Mouse (Mus musculus): ENCODE measurements around the gene Ctla2a. TPM values are rescaled to one million over a fixed set of nuclear protein-coding genes. Genes with fewer than 3 reads are reported as not detected.
"Not testable (repeated sequence)": the region's sequence is repeated elsewhere in the genome, so short reads cannot be mapped to it uniquely, and the experiment has no call there.

The Ctla2a gene
- 92.7 and 107 TPM in 2 replicates for polyA plus RNA-seq (2014; fragmentation: Nextera tagmentation; extraction: Ambion mirVana)

GRCm38 (mm10) chr13:60936500-60936901 lies at the start of gene Ctla2a, which contains the start of gene Gm49391:
Gene Ctla2a (minus strand): TSS chr13:60936625.
Gene Gm49391 (minus strand): TSS chr13:60936571.
- Histone ChIP-seq H3K4me1 (ENCODE audit: control insufficient read depth in 2 of 2, insufficient read depth in 2 of 2, low read length in 2 of 2) (no peaks in the 10 kb centered on the region), H3K27ac (replicated peaks in 1 of 2; ENCODE audit: control insufficient read depth in 1 of 2, insufficient read depth in 1 of 2, low read depth in 2 of 2, low read length in 2 of 2) (peak within 1 kb of the TSS; percentile 37 to 62; a peak in 2 of 4 replicates), H3K9ac (ENCODE audit: low read length) (no peak within 1 kb of the TSS), H3K27me3 (ENCODE audit: control insufficient read depth, insufficient read depth, low read length) (no peaks in the 10 kb centered on the region), H3K4me3 (ENCODE audit: control insufficient read depth in 1 of 2, insufficient read depth in 1 of 2, low read depth in 1 of 2, low read length in 2 of 2) (no peak within 1 kb of the TSS), H3K4me2 (ENCODE audit: low read length) (no peak within 1 kb of the TSS), H3K36me3 (ENCODE audit: control insufficient read depth, insufficient read depth, low read length) (no peaks in the 10 kb centered on the region), H3K9me3 (ENCODE audit: control insufficient read depth, low read length) (no peaks in the 10 kb centered on the region)
- ATAC-seq (ENCODE audit: insufficient number of reproducible peaks, insufficient read depth, low FRiP score, low read depth): peak; percentile 88
- 40% methylated on average over 5 of the region's 5 CpGs for WGBS

GRCm38 (mm10) chr13:60972319-60972718 lies 35.9 kb upstream of the Ctla2a start:
- H3K4me1 ChIP-seq (ENCODE audit: control insufficient read depth in 2 of 2, insufficient read depth in 2 of 2, low read length in 2 of 2); ATAC-seq (ENCODE audit: insufficient number of reproducible peaks, insufficient read depth, low FRiP score, low read depth); H3K9ac ChIP-seq (ENCODE audit: low read length); H3K27me3 ChIP-seq (ENCODE audit: control insufficient read depth, insufficient read depth, low read length); H3K36me3 ChIP-seq (ENCODE audit: control insufficient read depth, insufficient read depth, low read length); H3K4me3 ChIP-seq (ENCODE audit: control insufficient read depth in 1 of 2, insufficient read depth in 1 of 2, low read depth in 1 of 2, low read length in 2 of 2); H3K4me2 ChIP-seq (ENCODE audit: low read length); H3K27ac ChIP-seq (replicated peaks in 1 of 2; ENCODE audit: control insufficient read depth in 1 of 2, insufficient read depth in 1 of 2, low read depth in 2 of 2, low read length in 2 of 2); H3K9me3 ChIP-seq (ENCODE audit: control insufficient read depth, low read length): not testable (repeated sequence)
- 54% methylated on average over 4 of the region's 4 CpGs for WGBS

GRCm38 (mm10) chr13:60963985-60964384 lies 27.6 kb upstream of the Ctla2a start:
- not testable (repeated sequence) for ATAC-seq (ENCODE audit: insufficient number of reproducible peaks, insufficient read depth, low FRiP score, low read depth); H3K9ac ChIP-seq (ENCODE audit: low read length); H3K36me3 ChIP-seq (ENCODE audit: control insufficient read depth, insufficient read depth, low read length); H3K9me3 ChIP-seq (ENCODE audit: control insufficient read depth, low read length); H3K4me1 ChIP-seq (ENCODE audit: control insufficient read depth in 2 of 2, insufficient read depth in 2 of 2, low read length in 2 of 2); H3K4me3 ChIP-seq (ENCODE audit: control insufficient read depth in 1 of 2, insufficient read depth in 1 of 2, low read depth in 1 of 2, low read length in 2 of 2); H3K27ac ChIP-seq (replicated peaks in 1 of 2; ENCODE audit: control insufficient read depth in 1 of 2, insufficient read depth in 1 of 2, low read depth in 2 of 2, low read length in 2 of 2); H3K27me3 ChIP-seq (ENCODE audit: control insufficient read depth, insufficient read depth, low read length); H3K4me2 ChIP-seq (ENCODE audit: low read length)
- 37% methylated on average over 5 of the region's 5 CpGs for WGBS

GRCm38 (mm10) chr13:60961706-60962105 lies 25.3 kb upstream of the Ctla2a start:
- H3K9me3 ChIP-seq (ENCODE audit: control insufficient read depth, low read length): peaks cover 6% of the 10 kb centered on the region; the same call in 1 of the 2 replicates
- H3K4me2 ChIP-seq (ENCODE audit: low read length): no peak overlapping the region
- no peak for ATAC-seq (ENCODE audit: insufficient number of reproducible peaks, insufficient read depth, low FRiP score, low read depth)
- no peak overlapping the region for H3K27ac ChIP-seq (replicated peaks in 1 of 2; ENCODE audit: control insufficient read depth in 1 of 2, insufficient read depth in 1 of 2, low read depth in 2 of 2, low read length in 2 of 2)
- H3K27me3 ChIP-seq (ENCODE audit: control insufficient read depth, insufficient read depth, low read length): no peaks in the 10 kb centered on the region
- no peak overlapping the region for H3K9ac ChIP-seq (ENCODE audit: low read length)
- no peaks in the 10 kb centered on the region for H3K4me1 ChIP-seq (ENCODE audit: control insufficient read depth in 2 of 2, insufficient read depth in 2 of 2, low read length in 2 of 2)
- no peaks in the 10 kb centered on the region for H3K36me3 ChIP-seq (ENCODE audit: control insufficient read depth, insufficient read depth, low read length)
- no peak overlapping the region for H3K4me3 ChIP-seq (ENCODE audit: control insufficient read depth in 1 of 2, insufficient read depth in 1 of 2, low read depth in 1 of 2, low read length in 2 of 2)
- 52% methylated on average over 5 of the region's 5 CpGs for WGBS

GRCm38 (mm10) chr13:60941884-60942283 lies 5.5 kb upstream of the Ctla2a start, which contains the start of gene Tpbpa:
Gene Tpbpa (minus strand): TSS chr13:60941984.
- WGBS: 63% methylated on average over 3 of the region's 3 CpGs
- not testable (repeated sequence) for H3K9me3 ChIP-seq (ENCODE audit: control insufficient read depth, low read length); H3K27ac ChIP-seq (replicated peaks in 1 of 2; ENCODE audit: control insufficient read depth in 1 of 2, insufficient read depth in 1 of 2, low read depth in 2 of 2, low read length in 2 of 2); H3K9ac ChIP-seq (ENCODE audit: low read length); H3K4me1 ChIP-seq (ENCODE audit: control insufficient read depth in 2 of 2, insufficient read depth in 2 of 2, low read length in 2 of 2); H3K36me3 ChIP-seq (ENCODE audit: control insufficient read depth, insufficient read depth, low read length); H3K4me2 ChIP-seq (ENCODE audit: low read length); H3K27me3 ChIP-seq (ENCODE audit: control insufficient read depth, insufficient read depth, low read length); H3K4me3 ChIP-seq (ENCODE audit: control insufficient read depth in 1 of 2, insufficient read depth in 1 of 2, low read depth in 1 of 2, low read length in 2 of 2); ATAC-seq (ENCODE audit: insufficient number of reproducible peaks, insufficient read depth, low FRiP score, low read depth)

GRCm38 (mm10) chr13:60935490-60935889 lies 935 bp downstream of the Ctla2a start, which contains the start of gene Gm49393:
Gene Gm49393 (minus strand): TSS chr13:60935590.
- H3K9ac ChIP-seq (ENCODE audit: low read length); ATAC-seq (ENCODE audit: insufficient number of reproducible peaks, insufficient read depth, low FRiP score, low read depth); H3K4me1 ChIP-seq (ENCODE audit: control insufficient read depth in 2 of 2, insufficient read depth in 2 of 2, low read length in 2 of 2); H3K4me2 ChIP-seq (ENCODE audit: low read length); H3K36me3 ChIP-seq (ENCODE audit: control insufficient read depth, insufficient read depth, low read length); H3K27ac ChIP-seq (replicated peaks in 1 of 2; ENCODE audit: control insufficient read depth in 1 of 2, insufficient read depth in 1 of 2, low read depth in 2 of 2, low read length in 2 of 2); H3K4me3 ChIP-seq (ENCODE audit: control insufficient read depth in 1 of 2, insufficient read depth in 1 of 2, low read depth in 1 of 2, low read length in 2 of 2); H3K9me3 ChIP-seq (ENCODE audit: control insufficient read depth, low read length); H3K27me3 ChIP-seq (ENCODE audit: control insufficient read depth, insufficient read depth, low read length): not testable (repeated sequence)
- 50% methylated on average over 2 of the region's 2 CpGs for WGBS

GRCm38 (mm10) chr13:60904780-60905179 lies 31.6 kb downstream of the Ctla2a start, which contains the start of gene Tpbpb:
Gene Tpbpb (minus strand): TSS chr13:60904880.
- H3K4me2 ChIP-seq (ENCODE audit: low read length); H3K27me3 ChIP-seq (ENCODE audit: control insufficient read depth, insufficient read depth, low read length); H3K4me3 ChIP-seq (ENCODE audit: control insufficient read depth in 1 of 2, insufficient read depth in 1 of 2, low read depth in 1 of 2, low read length in 2 of 2); H3K4me1 ChIP-seq (ENCODE audit: control insufficient read depth in 2 of 2, insufficient read depth in 2 of 2, low read length in 2 of 2); H3K36me3 ChIP-seq (ENCODE audit: control insufficient read depth, insufficient read depth, low read length); ATAC-seq (ENCODE audit: insufficient number of reproducible peaks, insufficient read depth, low FRiP score, low read depth); H3K27ac ChIP-seq (replicated peaks in 1 of 2; ENCODE audit: control insufficient read depth in 1 of 2, insufficient read depth in 1 of 2, low read depth in 2 of 2, low read length in 2 of 2); H3K9ac ChIP-seq (ENCODE audit: low read length); H3K9me3 ChIP-seq (ENCODE audit: control insufficient read depth, low read length): not testable (repeated sequence)
- 78% methylated on average over 2 of the region's 2 CpGs for WGBS

GRCm38 (mm10) chr13:60897328-60897727 lies 39.1 kb downstream of the Ctla2a start, which contains the start of gene Ctla2b:
Gene Ctla2b (minus strand): TSS chr13:60897447.
- Histone ChIP-seq H3K9ac (ENCODE audit: low read length) (no peak within 1 kb of the TSS), H3K4me3 (ENCODE audit: control insufficient read depth in 1 of 2, insufficient read depth in 1 of 2, low read depth in 1 of 2, low read length in 2 of 2) (no peak within 1 kb of the TSS), H3K9me3 (ENCODE audit: control insufficient read depth, low read length) (no peaks in the 10 kb centered on the region; the same call in none of the 2 replicates), H3K4me1 (ENCODE audit: control insufficient read depth in 2 of 2, insufficient read depth in 2 of 2, low read length in 2 of 2) (no peaks in the 10 kb centered on the region), H3K4me2 (ENCODE audit: low read length) (no peak within 1 kb of the TSS), H3K27me3 (ENCODE audit: control insufficient read depth, insufficient read depth, low read length) (no peaks in the 10 kb centered on the region), H3K27ac (replicated peaks in 1 of 2; ENCODE audit: control insufficient read depth in 1 of 2, insufficient read depth in 1 of 2, low read depth in 2 of 2, low read length in 2 of 2) (peak within 1 kb of the TSS; percentile 69 to 88), H3K36me3 (ENCODE audit: control insufficient read depth, insufficient read depth, low read length) (no peaks in the 10 kb centered on the region)
- 35% methylated on average over 3 of the region's 3 CpGs for WGBS
- peak; percentile 86 for ATAC-seq (ENCODE audit: insufficient number of reproducible peaks, insufficient read depth, low FRiP score, low read depth)
